Mouse (Mus musculus) brown adipose tissue, adult 24 weeks (tissue): ENCODE data around the gene Foxp4. TPM values are rescaled to one million over a fixed set of nuclear protein-coding genes. Genes with fewer than 3 reads are reported as not detected.

Experiments used
- H3K27ac ChIP-seq: fragments of 200-500 bp; replicated peaks from 2 replicates; pipeline ENCODE4 v1.5.1; 2012; ENCODE audit warnings: low read depth, mild to moderate bottlenecking, low read length
- H3K4me1 ChIP-seq: fragments of 200-500 bp; 2 replicates; pipeline ENCODE4 v1.6.1; 2012; ENCODE audit warnings: low read length, mixed read lengths; ENCODE audit not compliant: control insufficient read depth, insufficient read depth, insufficient read length
- H3K4me3 ChIP-seq: fragments of 200-500 bp; 2 replicates; pipeline ENCODE4 v1.5.1; 2012; ENCODE audit warnings: low read depth, mild to moderate bottlenecking, low read length, moderate library complexity; ENCODE audit not compliant: insufficient read depth
- polyA plus RNA-seq: library from polyadenylated mRNA; stranded (reverse); fragments of >200 nt; gene quantifications from 2 replicates; pipeline ENCODE4 v1.2.4, GENCODE M21; 2012; ENCODE audit not compliant: missing spikeins, insufficient read depth, insufficient read length

Foxp4 gene
- polyA plus RNA-seq, 1 experiment: 9.2 TPM

- Histone ChIP-seq H3K4me1 (no peaks in the 10 kb centered on the region), H3K27ac (no peak overlapping the region), H3K4me3 (no peak overlapping the region)
These were observed 35.8 kb downstream of the Foxp4 start for GRCm38 (mm10) chr17:47888641-47889040.

- Histone ChIP-seq H3K27ac (no peak overlapping the region), H3K4me1 (no peaks in the 10 kb centered on the region), H3K4me3 (no peak overlapping the region)
These were observed 36.3 kb downstream of the Foxp4 start for GRCm38 (mm10) chr17:47888155-47888455.

GRCm38 (mm10) chr17:47887381-47888154 is 36.9 kb downstream of the Foxp4 start:
- H3K27ac ChIP-seq: no peak overlapping the region
- no peak overlapping the region for H3K4me3 ChIP-seq
- no peaks in the 10 kb centered on the region for H3K4me1 ChIP-seq

GRCm38 (mm10) chr17:47883099-47883498 is 41.3 kb downstream of the Foxp4 start:
- H3K4me1 ChIP-seq: no peaks in the 10 kb centered on the region
- H3K4me3 ChIP-seq: no peak overlapping the region
- H3K27ac ChIP-seq: no peak overlapping the region

GRCm38 (mm10) chr17:47881330-47881729 is 43.1 kb downstream of the Foxp4 start:
- Histone ChIP-seq H3K4me3 (no peak overlapping the region), H3K27ac (no peak overlapping the region), H3K4me1 (no peaks in the 10 kb centered on the region)

- no peak overlapping the region for H3K4me3 ChIP-seq
- H3K27ac ChIP-seq: no peak overlapping the region
- no peaks in the 10 kb centered on the region for H3K4me1 ChIP-seq
These were observed 45.2 kb downstream of the Foxp4 start for GRCm38 (mm10) chr17:47879207-47879606.

GRCm38 (mm10) chr17:47878378-47879089 is 45.9 kb downstream of the Foxp4 start:
- H3K27ac ChIP-seq: no peak overlapping the region
- H3K4me1 ChIP-seq: no peaks in the 10 kb centered on the region
- no peak overlapping the region for H3K4me3 ChIP-seq

GRCm38 (mm10) chr17:47877715-47878377 is 46.6 kb downstream of the Foxp4 start:
- H3K27ac ChIP-seq: no peak overlapping the region
- no peaks in the 10 kb centered on the region for H3K4me1 ChIP-seq
- no peak overlapping the region for H3K4me3 ChIP-seq

- Histone ChIP-seq H3K4me1 (no peaks in the 10 kb centered on the region), H3K27ac (no peak overlapping the region), H3K4me3 (no peak overlapping the region)
These were observed 47.4 kb downstream of the Foxp4 start for GRCm38 (mm10) chr17:47876776-47877714.

GRCm38 (mm10) chr17:47873341-47873791 is 51.1 kb downstream of the Foxp4 start:
- Histone ChIP-seq H3K27ac (no peak overlapping the region), H3K4me3 (no peak overlapping the region)

GRCm38 (mm10) chr17:47872311-47873011 is 52.0 kb downstream of the Foxp4 start:
- H3K4me3 ChIP-seq: no peak overlapping the region
- no peaks in the 10 kb centered on the region for H3K4me1 ChIP-seq

More at GRCm38 (mm10) chr17:47873341-47873791, 51.1 kb downstream of the Foxp4 start:
- H3K4me1 ChIP-seq: no peaks in the 10 kb centered on the region

GRCm38 (mm10) chr17:47869874-47870273 is 54.6 kb downstream of the Foxp4 start:
- no peak overlapping the region for H3K4me3 ChIP-seq

More at GRCm38 (mm10) chr17:47872311-47873011, 52.0 kb downstream of the Foxp4 start:
- no peak overlapping the region for H3K27ac ChIP-seq

GRCm38 (mm10) chr17:47866037-47866436 is 58.4 kb downstream of the Foxp4 start:
- Histone ChIP-seq H3K4me1 (no peaks in the 10 kb centered on the region), H3K27ac (no peak overlapping the region)

More at GRCm38 (mm10) chr17:47869874-47870273, 54.6 kb downstream of the Foxp4 start:
- Histone ChIP-seq H3K27ac (no peak overlapping the region), H3K4me1 (no peaks in the 10 kb centered on the region)

GRCm38 (mm10) chr17:47864496-47864895 is 59.9 kb downstream of the Foxp4 start:
- no peaks in the 10 kb centered on the region for H3K4me1 ChIP-seq
- H3K27ac ChIP-seq: no peak overlapping the region
- no peak overlapping the region for H3K4me3 ChIP-seq

More at GRCm38 (mm10) chr17:47866037-47866436, 58.4 kb downstream of the Foxp4 start:
- H3K4me3 ChIP-seq: no peak overlapping the region
